Mouse (Mus musculus) forebrain, embryonic 14.5 days (tissue): ENCODE measurements around the gene Ltbp1. TPM values are rescaled to one million over a fixed set of nuclear protein-coding genes. Genes with fewer than 3 reads are reported as not detected.
A peak's percentile ranks its signal among the peaks of the same experiment; 100 is the strongest.

Experiments used
- ATAC-seq: fragments of 200-750 bp; cut with Nextera tagmentation; 2 replicates; pipeline ENCODE4 v1.8.0; 2017; ENCODE audit warnings: mild to moderate bottlenecking, moderate library complexity
- DNase-seq: peaks from one replicate; pipeline ENCODE4 v3.0.0-alpha.2; 2015; ENCODE audit warnings: low spot score
- H3K27ac ChIP-seq: fragments of 300-500 bp; sonication (generic); 2 replicates; pipeline ENCODE4 v1.5.1; 2014; ENCODE audit warnings: low read depth, mild to moderate bottlenecking, control low read depth, low read length, moderate library complexity
- H3K27me3 ChIP-seq: fragments of 300-500 bp; sonication (generic); replicated peaks from 2 replicates; pipeline ENCODE4 v1.6.1; 2014; ENCODE audit warnings: low read length, control low read depth, mixed read lengths; ENCODE audit not compliant: control insufficient read depth, insufficient read depth
- H3K36me3 ChIP-seq: fragments of 300-500 bp; sonication (generic); 2 replicates; pipeline ENCODE4 v1.6.1; 2014; ENCODE audit warnings: low read length, control low read depth; ENCODE audit not compliant: control insufficient read depth, insufficient read depth
- H3K4me1 ChIP-seq: fragments of 300-500 bp; sonication (generic); 2 replicates; pipeline ENCODE4 v1.6.1; 2014; ENCODE audit warnings: antibody characterized with exemption, low read length, control low read depth; ENCODE audit not compliant: control insufficient read depth, insufficient read depth
- H3K4me2 ChIP-seq: fragments of 300-500 bp; sonication (generic); 2 replicates; pipeline ENCODE4 v1.6.1; 2014; ENCODE audit warnings: mild to moderate bottlenecking, control low read depth, low read length
- H3K4me3 ChIP-seq: fragments of 300-500 bp; sonication (generic); 2 replicates; pipeline ENCODE4 v1.5.1; 2014; ENCODE audit warnings: low read depth, low read length, control low read depth
- H3K9ac ChIP-seq: fragments of 300-500 bp; sonication (generic); 2 replicates; pipeline ENCODE4 v1.6.1; 2014; ENCODE audit warnings: mild to moderate bottlenecking, low read length, control low read depth, moderate library complexity
- H3K9me3 ChIP-seq: fragments of 300-500 bp; sonication (generic); replicated peaks from 2 replicates; pipeline ENCODE4 v1.6.1; 2016; ENCODE audit warnings: low read length, control low read depth, mixed read lengths; ENCODE audit not compliant: control insufficient read depth
- WGBS: fragments of 180-500 bp; shearing (Covaris S2); extraction: QIAGEN DNeasy Blood & Tissue Kit; methylation state at CpG from one replicate; pipeline ENCODE4 v1.1.7; 2014; 5-methylcytosine and 5-hydroxymethylcytosine counted together
- polyA plus RNA-seq: library from polyadenylated mRNA; unstranded; fragments of >200 nt; fragmentation: Nextera tagmentation; extraction: Ambion mirVana; gene quantifications from 2 replicates; pipeline ENCODE4 v1.2.1, GENCODE M21; 2014

Gene Ltbp1
- polyA plus RNA-seq, 1 experiment from 2014 or later, result 4.5 TPM

DNA sequence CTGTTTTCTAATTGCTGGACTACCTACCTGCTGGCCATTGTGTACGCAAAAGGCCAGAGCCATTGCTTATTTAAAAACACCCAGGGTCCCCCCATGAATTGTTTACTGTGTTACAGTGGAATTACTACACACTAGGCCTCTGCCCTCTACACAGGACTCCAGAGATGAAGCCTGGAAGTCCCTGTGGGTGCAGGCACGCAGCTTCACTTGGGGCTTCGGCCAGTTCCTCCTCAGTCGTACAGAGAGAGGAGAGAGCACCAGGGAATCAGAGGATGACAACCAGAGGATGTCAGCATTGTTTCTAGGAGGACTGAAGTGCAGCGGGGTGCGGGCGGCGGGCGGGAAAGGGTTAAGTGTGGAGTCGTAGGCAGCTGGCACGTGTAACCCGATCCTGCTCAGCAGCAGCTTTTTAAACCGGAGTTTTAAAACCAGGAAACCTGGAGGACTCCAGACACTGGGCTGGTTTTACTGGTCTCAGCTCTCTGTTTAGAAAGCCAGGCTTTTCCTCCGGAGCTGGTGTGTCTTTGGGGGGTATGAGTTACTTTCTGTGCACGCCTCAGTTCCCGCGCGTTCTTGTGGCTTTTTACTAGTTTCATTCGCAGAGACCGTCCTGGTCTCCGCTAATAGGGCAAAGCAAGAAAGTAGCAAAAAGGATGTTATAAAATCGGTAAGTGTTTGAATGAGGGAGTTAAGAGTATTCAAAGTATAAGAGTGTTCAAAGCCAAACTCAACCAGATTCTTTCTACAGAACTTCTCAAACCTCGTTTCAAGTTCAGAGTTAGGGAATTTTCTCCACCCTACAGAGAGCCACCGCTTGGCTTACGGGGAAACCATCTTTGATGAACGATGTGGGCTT lies 11.4 kb upstream of the Ltbp1 start:
- DNase-seq, result peak; percentile 69
- peak overlapping the region; percentile 19 for H3K4me3 ChIP-seq
- H3K4me2 ChIP-seq, result peak overlapping the region; percentile 51
- WGBS, result 2% methylated on average over 26 of the region's 26 CpGs
- peak; percentile 88 for ATAC-seq
- H3K9me3 ChIP-seq, result no peaks in the 10 kb centered on the region
- peak overlapping the region; percentile 26; the same call in 1 of the 2 replicates for H3K9ac ChIP-seq
- no peaks in the 10 kb centered on the region for H3K36me3 ChIP-seq
- peak overlapping the region; percentile 39 for H3K27ac ChIP-seq
- peaks cover 7% of the 10 kb centered on the region for H3K4me1 ChIP-seq
- no peaks in the 10 kb centered on the region for H3K27me3 ChIP-seq

DNA sequence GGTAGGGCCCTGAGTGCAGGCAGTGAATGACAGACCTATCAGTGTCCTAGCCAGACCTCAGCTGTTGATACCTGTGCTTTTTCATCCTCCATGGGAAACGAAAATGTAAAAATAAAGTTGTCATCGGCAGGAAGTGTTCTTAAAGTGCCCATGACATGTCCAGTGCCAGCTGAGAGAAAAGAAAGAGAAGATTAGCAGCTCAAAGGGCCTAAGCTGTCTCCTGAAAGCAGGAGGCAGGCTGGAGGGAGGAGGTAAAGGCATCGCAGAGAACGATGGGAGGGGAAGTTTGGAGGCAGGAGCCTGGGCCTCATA lies 10.8 kb upstream of the Ltbp1 start:
- Histone ChIP-seq H3K27me3 (no peaks in the 10 kb centered on the region), H3K4me2 (peak overlapping the region; percentile 51), H3K4me1 (peaks cover 7% of the 10 kb centered on the region), H3K27ac (peak overlapping the region; percentile 39), H3K9ac (peak overlapping the region; percentile 26; the same call in 1 of the 2 replicates), H3K4me3 (no peak overlapping the region), H3K9me3 (no peaks in the 10 kb centered on the region), H3K36me3 (no peaks in the 10 kb centered on the region)
- ATAC-seq (peak; percentile 59; the same call in 1 of the 2 replicates), DNase-seq (no peak)
- WGBS, result 3% methylated on average over 4 of the region's 4 CpGs

GRCm38 (mm10) chr17:74995266-74995665 lies 10.1 kb upstream of the Ltbp1 start:
- H3K27ac ChIP-seq, result no peak overlapping the region
- WGBS, result 37% methylated on average over 3 of the region's 3 CpGs
- DNase-seq (no peak), ATAC-seq (no peak)
- no peak overlapping the region for H3K4me3 ChIP-seq
- no peak overlapping the region for H3K4me2 ChIP-seq
- H3K36me3 ChIP-seq, result no peaks in the 10 kb centered on the region
- peaks cover 7% of the 10 kb centered on the region for H3K4me1 ChIP-seq
- no peaks in the 10 kb centered on the region for H3K27me3 ChIP-seq
- no peak overlapping the region for H3K9ac ChIP-seq
- no peaks in the 10 kb centered on the region for H3K9me3 ChIP-seq

DNA sequence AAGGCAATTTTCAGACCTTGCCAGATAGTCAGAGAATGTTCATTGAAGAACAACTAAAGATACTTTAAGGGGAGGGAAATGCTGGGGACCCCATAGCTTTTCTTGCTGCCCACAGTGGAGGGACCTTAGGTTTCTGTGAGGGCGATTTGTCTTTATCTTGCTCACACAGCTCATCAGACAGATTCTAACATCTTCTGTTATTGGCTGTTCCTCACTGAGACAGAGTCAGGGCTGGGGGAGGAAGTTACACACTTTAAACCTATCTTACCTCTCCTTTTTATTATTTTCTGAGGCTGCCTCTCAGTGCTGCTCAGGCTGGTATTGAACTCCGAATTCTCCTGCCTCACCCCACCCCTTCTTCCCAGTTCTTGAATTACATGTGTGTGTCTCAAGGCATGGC lies 5.3 kb upstream of the Ltbp1 start:
- no peak for ATAC-seq
- 94% methylated on average over 2 of the region's 2 CpGs for WGBS

GRCm38 (mm10) chr17:75004820-75005219 lies 548 bp upstream of the Ltbp1 start:
- Histone ChIP-seq H3K9ac (peak overlapping the region; percentile 75), H3K36me3 (no peaks in the 10 kb centered on the region), H3K4me2 (peak overlapping the region; percentile 100), H3K27me3 (no peaks in the 10 kb centered on the region), H3K4me1 (peaks cover 5% of the 10 kb centered on the region; the same call in 1 of the 2 replicates), H3K4me3 (peak overlapping the region; percentile 79), H3K27ac (no peak overlapping the region), H3K9me3 (no peaks in the 10 kb centered on the region)
- WGBS, result 0% methylated on average over 11 of the region's 11 CpGs
- ATAC-seq (peak; percentile 91), DNase-seq (peak; percentile 90)

More for the DNA sequence above, 5.3 kb upstream of the Ltbp1 start:
- Histone ChIP-seq H3K27ac (no peak overlapping the region), H3K9me3 (no peaks in the 10 kb centered on the region), H3K9ac (no peak overlapping the region), H3K4me1 (no peaks in the 10 kb centered on the region; the same call in none of the 2 replicates), H3K27me3 (no peaks in the 10 kb centered on the region), H3K36me3 (no peaks in the 10 kb centered on the region), H3K4me3 (no peak overlapping the region), H3K4me2 (no peak overlapping the region)
- DNase-seq, result no peak

DNA sequence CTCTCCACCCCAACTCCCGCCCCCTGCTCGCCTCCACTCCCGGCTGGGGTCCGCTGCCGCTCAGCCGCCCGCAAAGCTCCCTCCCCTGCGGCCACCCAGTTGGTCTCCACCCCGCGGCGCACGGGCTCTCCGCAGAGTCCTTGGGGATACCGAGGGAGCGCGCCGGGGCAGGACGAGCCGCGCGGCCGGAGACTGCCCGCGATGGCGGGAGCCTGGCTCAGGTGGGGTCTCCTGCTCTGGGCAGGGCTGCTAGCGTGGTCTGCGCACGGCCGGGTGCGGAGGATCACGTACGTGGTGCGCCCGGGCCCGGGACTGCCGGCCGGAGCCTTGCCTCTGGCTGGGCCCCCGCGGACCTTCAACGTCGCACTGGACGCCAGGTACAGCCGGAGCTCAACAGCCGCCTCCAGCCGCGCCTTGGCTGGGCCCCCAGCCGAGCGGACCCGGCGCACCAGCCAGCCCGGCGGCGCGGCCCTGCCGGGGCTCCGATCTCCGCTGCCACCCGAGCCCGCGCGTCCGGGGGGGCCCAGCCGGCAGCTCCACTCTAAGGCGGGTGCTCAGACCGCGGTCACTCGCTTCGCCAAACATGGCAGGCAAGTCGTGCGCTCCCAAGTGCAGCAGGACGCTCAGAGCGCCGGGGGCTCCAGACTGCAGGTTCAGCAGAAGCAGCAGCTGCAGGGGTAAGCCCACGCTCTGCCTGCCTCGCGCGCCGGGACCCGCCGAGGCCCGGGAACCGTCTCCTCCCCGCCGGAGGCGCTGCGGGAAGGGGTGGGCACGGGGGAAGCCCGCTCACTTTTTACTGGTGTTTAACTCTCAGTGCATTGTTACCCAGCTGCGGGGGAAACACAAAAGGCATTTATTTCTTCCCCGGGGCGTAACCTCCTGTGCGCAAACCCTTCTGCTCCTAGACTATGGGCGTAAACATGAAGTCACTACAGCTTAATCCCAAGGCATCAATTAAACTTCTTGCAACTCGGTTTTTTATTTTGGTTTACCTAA lies 615 bp downstream of the Ltbp1 start:
- Histone ChIP-seq H3K27me3 (no peaks in the 10 kb centered on the region), H3K4me3 (peak overlapping the region; percentile 79), H3K9me3 (no peaks in the 10 kb centered on the region), H3K27ac (peak overlapping the region; percentile 65; the same call in 1 of the 2 replicates), H3K4me1 (peaks cover 5% of the 10 kb centered on the region; the same call in 1 of the 2 replicates), H3K9ac (peak overlapping the region; percentile 75), H3K4me2 (peak overlapping the region; percentile 100), H3K36me3 (no peaks in the 10 kb centered on the region)
- WGBS, result under 1% methylated on average over 86 of the region's 94 CpGs
- ATAC-seq (peak; percentile 61), DNase-seq (peak; percentile 64)

- WGBS, result 89% methylated on average over 6 of the region's 6 CpGs
- peaks cover 5% of the 10 kb centered on the region; the same call in 1 of the 2 replicates for H3K4me1 ChIP-seq
- DNase-seq (no peak), ATAC-seq (no peak)
- no peaks in the 10 kb centered on the region for H3K27me3 ChIP-seq
- H3K36me3 ChIP-seq, result no peaks in the 10 kb centered on the region
- no peak overlapping the region for H3K4me3 ChIP-seq
- H3K9me3 ChIP-seq, result no peaks in the 10 kb centered on the region
- H3K27ac ChIP-seq, result no peak overlapping the region
- no peak overlapping the region for H3K4me2 ChIP-seq
- no peak overlapping the region for H3K9ac ChIP-seq
Observed at GRCm38 (mm10) chr17:75010955-75011354, 5.6 kb downstream of the Ltbp1 start.

GRCm38 (mm10) chr17:75013211-75013610 lies 7.8 kb downstream of the Ltbp1 start:
- H3K4me2 ChIP-seq, result no peak overlapping the region
- H3K9ac ChIP-seq, result no peak overlapping the region
- H3K27ac ChIP-seq, result no peak overlapping the region
- WGBS, result 67% methylated on average over 4 of the region's 4 CpGs
- H3K27me3 ChIP-seq, result no peaks in the 10 kb centered on the region
- H3K36me3 ChIP-seq, result no peaks in the 10 kb centered on the region
- DNase-seq (no peak), ATAC-seq (peak; percentile 9; the same call in 1 of the 2 replicates)
- H3K4me3 ChIP-seq, result no peak overlapping the region
- no peaks in the 10 kb centered on the region for H3K9me3 ChIP-seq
- H3K4me1 ChIP-seq, result no peaks in the 10 kb centered on the region
